14 mouse cellular contexts compared by ENCODE assay signal in genomic region chr2:102197332-102197731, GRCm38 (mm10). TPM values are rescaled to one million over a fixed set of nuclear protein-coding genes. Genes with fewer than 3 reads are reported as not detected.
DNase-seq lines count a peak whose midpoint lies in the region; ATAC-seq and TF ChIP-seq lines count a peak whose summit lies in the region.
"Had no signal": no experiment of that assay in that cellular context is flagged by ENCODE, and none has a peak within 500 bp of the region (broad histone marks: within the 10 kb centered on the region; RNA-seq: fewer than 3 reads in every experiment).

No protein-coding gene starts in this region.

- no peak for TF ChIP-seq CTCF in liver, adult 2 months (IDR thresholded peaks at IDR 0.05; ENCODE audit: low read depth, low read length)
- no peak for TF ChIP-seq CTCF in liver, postnatal 0 days (IDR thresholded peaks at IDR 0.05; ENCODE audit: low read depth)

- H3K36me3 ChIP-seq in liver, adult 2 months (ENCODE audit: control insufficient read depth, insufficient read depth, low read length), result no peaks in the 10 kb centered on the region
- H3K36me3 ChIP-seq in liver, embryonic 12.5 days, result no peaks in the 10 kb centered on the region
- no peaks in the 10 kb centered on the region for H3K36me3 ChIP-seq in embryonic facial prominence, embryonic 10.5 days (replicated peaks)
- H3K36me3 ChIP-seq in kidney, embryonic 16.5 days (ENCODE audit: insufficient read depth, low read length), result no peaks in the 10 kb centered on the region
- no peaks in the 10 kb centered on the region for H3K36me3 ChIP-seq in liver, postnatal 0 days (replicated peaks; ENCODE audit: insufficient read depth, low read length)
- H3K36me3 ChIP-seq: limb, embryonic 15.5 days; neural tube, embryonic 13.5 days had no signal

- no peak overlapping the region for H3K9ac ChIP-seq in liver, adult 2 months (ENCODE audit: low read depth, low read length)
- H3K9ac ChIP-seq in liver, embryonic 12.5 days, result no peak overlapping the region
- no peak overlapping the region for H3K9ac ChIP-seq in kidney, embryonic 16.5 days (replicated peaks; ENCODE audit: low read length)
- no peak overlapping the region for H3K9ac ChIP-seq in liver, postnatal 0 days (replicated peaks)
- H3K9ac ChIP-seq: limb, embryonic 15.5 days; neural tube, embryonic 13.5 days had no signal

- no peaks in the 10 kb centered on the region for H3K4me1 ChIP-seq in liver, adult 2 months (ENCODE audit: control insufficient read depth, insufficient read depth, low read length)
- H3K4me1 ChIP-seq in liver, embryonic 12.5 days, result peaks cover 7% of the 10 kb centered on the region; the same call in 1 of the 2 replicates
- H3K4me1 ChIP-seq in embryonic facial prominence, embryonic 10.5 days, result peaks cover 20% of the 10 kb centered on the region
- H3K4me1 ChIP-seq in kidney, embryonic 16.5 days (ENCODE audit: insufficient read depth, low read length), result peaks cover 12% of the 10 kb centered on the region
- peaks cover 15% of the 10 kb centered on the region for H3K4me1 ChIP-seq in liver, postnatal 0 days (ENCODE audit: insufficient read depth)

- no peak for ATAC-seq in liver, embryonic 12.5 days
- peak; percentile 94 for ATAC-seq in kidney, embryonic 16.5 days (ENCODE audit: low FRiP score, low TSS enrichment)
- peak; percentile 96 for ATAC-seq in liver, postnatal 0 days
- ATAC-seq: forebrain, embryonic 14.5 days had no signal

- 50% methylated on average over 1 of the region's 1 CpGs for whole genome bisulfite sequencing in liver, adult 2 months
- 71% methylated on average over 1 of the region's 1 CpGs for WGBS in liver, embryonic 12.5 days (ENCODE audit: insufficient replicate concordance)
- WGBS in embryonic facial prominence, embryonic 10.5 days, result 74% methylated on average over 1 of the region's 1 CpGs
- WGBS in kidney, embryonic 16.5 days, result 68% methylated on average over 1 of the region's 1 CpGs
- WGBS in liver, postnatal 0 days (ENCODE audit: insufficient replicate concordance), result 57% methylated on average over 1 of the region's 1 CpGs

- H3K4me3 ChIP-seq in liver, adult 2 months (ENCODE audit: insufficient read depth, low read depth, low read length), result no peak overlapping the region
- no peak overlapping the region for H3K4me3 ChIP-seq in liver, embryonic 12.5 days
- no peak overlapping the region for H3K4me3 ChIP-seq in embryonic facial prominence, embryonic 10.5 days
- no peak overlapping the region for H3K4me3 ChIP-seq in kidney, embryonic 16.5 days (ENCODE audit: low read length)
- H3K4me3 ChIP-seq in liver, postnatal 0 days (ENCODE audit: low read depth, low read length), result no peak overlapping the region
- H3K4me3 ChIP-seq: layer of hippocampus, adult 2 months; limb, embryonic 15.5 days; neural tube, embryonic 13.5 days had no signal

- H3K9me3 ChIP-seq in liver, embryonic 12.5 days (replicated peaks), result no peaks in the 10 kb centered on the region
- H3K9me3 ChIP-seq in embryonic facial prominence, embryonic 10.5 days, result no peaks in the 10 kb centered on the region
- no peaks in the 10 kb centered on the region for H3K9me3 ChIP-seq in kidney, embryonic 16.5 days (ENCODE audit: low read length)
- no peaks in the 10 kb centered on the region for H3K9me3 ChIP-seq in liver, postnatal 0 days (ENCODE audit: low read length)
- H3K9me3 ChIP-seq: limb, embryonic 15.5 days; neural tube, embryonic 13.5 days had no signal

- H3K27ac ChIP-seq in liver, adult 2 months (replicated peaks; ENCODE audit: insufficient read depth, low read depth, low read length), result no peak overlapping the region
- no peak overlapping the region for H3K27ac ChIP-seq in liver, embryonic 12.5 days
- no peak overlapping the region for H3K27ac ChIP-seq in embryonic facial prominence, embryonic 10.5 days (replicated peaks)
- no peak overlapping the region for H3K27ac ChIP-seq in kidney, embryonic 16.5 days (ENCODE audit: low read length)
- peak overlapping the region; percentile 83 for H3K27ac ChIP-seq in liver, postnatal 0 days (ENCODE audit: low read depth)
- H3K27ac ChIP-seq: layer of hippocampus, adult 2 months; limb, embryonic 15.5 days; neural tube, embryonic 13.5 days had no signal

- no peaks in the 10 kb centered on the region for H3K79me2 ChIP-seq in liver, adult 2 months (ENCODE audit: control insufficient read depth, insufficient read depth, low read length)

- TF ChIP-seq EP300 in liver, postnatal 0 days (IDR thresholded peaks at IDR 0.05; ENCODE audit: low read depth), result peak; percentile 65

- H3K4me2 ChIP-seq in liver, embryonic 12.5 days, result no peak overlapping the region
- H3K4me2 ChIP-seq in kidney, embryonic 16.5 days (replicated peaks; ENCODE audit: low read depth, low read length), result no peak overlapping the region
- no peak overlapping the region for H3K4me2 ChIP-seq in liver, postnatal 0 days (ENCODE audit: low read depth, low read length)
- H3K4me2 ChIP-seq: limb, embryonic 15.5 days; neural tube, embryonic 13.5 days had no signal

- DNase-seq in liver, adult 2 months (ENCODE audit: extremely low read depth, low read depth, low spot score), result peak; percentile 68
- DNase-seq in embryonic facial prominence, embryonic 10.5 days (ENCODE audit: low spot score), result peak; percentile 33
- peak; percentile 26 for DNase-seq in liver, postnatal 0 days
- DNase-seq in c-Kit-positive CD71-positive TER-119-positive erythroid progenitor cells, embryonic 14.5 days (ENCODE audit: low spot score), result no peak
- DNase-seq in Muller cell, postnatal 12 days (ENCODE audit: inconsistent ontology term), result no peak
- DNase-seq in right cerebral cortex, postnatal 4 days, result no peak
- DNase-seq: adrenal gland, postnatal 25 days; cerebellum, adult 11-12 months had no signal

- H3K27me3 ChIP-seq in liver, adult 2 months (ENCODE audit: control insufficient read depth, insufficient read depth, low read length), result peaks cover 2% of the 10 kb centered on the region; the same call in 1 of the 2 replicates
- H3K27me3 ChIP-seq in liver, embryonic 12.5 days (replicated peaks), result peaks cover 25% of the 10 kb centered on the region; the same call in 1 of the 2 replicates
- peaks cover 7% of the 10 kb centered on the region; the same call in 1 of the 2 replicates for H3K27me3 ChIP-seq in embryonic facial prominence, embryonic 10.5 days (replicated peaks; ENCODE audit: low read depth, poor library complexity, severe bottlenecking)
- H3K27me3 ChIP-seq in kidney, embryonic 16.5 days (ENCODE audit: insufficient read depth, low read length), result no peaks in the 10 kb centered on the region
- no peaks in the 10 kb centered on the region for H3K27me3 ChIP-seq in liver, postnatal 0 days (ENCODE audit: insufficient read depth, low read length)
- H3K27me3 ChIP-seq: limb, embryonic 15.5 days; neural tube, embryonic 13.5 days had no signal

- no peak for TF ChIP-seq POLR2A in liver, adult 2 months (IDR thresholded peaks at IDR 0.05; ENCODE audit: extremely low read depth, insufficient read depth, low read length)

RNA-seq across cellular contexts. Expression of gene Ldlrad3, which starts 11.1 kb away (rescaled TPM):
- total RNA-seq in liver, adult 2 months (2014; rRNA removed), result 4.5 and 7.6 TPM in 2 replicates
- 2.8 and 3.8 TPM in 2 replicates for polyA plus RNA-seq in liver, adult 2 months (2012; rRNA removed)
- polyA plus RNA-seq in liver, embryonic 12.5 days (2016; fragmentation: Nextera tagmentation; extraction: Ambion mirVana), result 7.6 and 8.2 TPM in 2 replicates
- polyA plus RNA-seq in embryonic facial prominence, embryonic 10.5 days (2016; fragmentation: Nextera tagmentation; extraction: Ambion mirVana), result 56.0 and 56.5 TPM in 2 replicates
- 38.3 and 42.5 TPM in 2 replicates for polyA plus RNA-seq in kidney, embryonic 16.5 days (2015; fragmentation: Nextera tagmentation; extraction: Ambion mirVana)
- 3.8 and 4.6 TPM in 2 replicates for polyA plus RNA-seq in liver, postnatal 0 days (2015; fragmentation: Nextera tagmentation; extraction: Ambion mirVana)

Comparison
In these comparisons a context has a peak if more than half of its experiments do, and no peak if none do; other contexts are left out.
1. DNase-seq: peak in liver, adult 2 months (single experiment), embryonic facial prominence, embryonic 10.5 days (single experiment) and liver, postnatal 0 days (single experiment); none in c-Kit-positive CD71-positive TER-119-positive erythroid progenitor cells, embryonic 14.5 days (single experiment), Muller cell, postnatal 12 days (single experiment) and right cerebral cortex, postnatal 4 days (single experiment).